26 mouse cellular contexts compared by ENCODE assay signal in the genomic region with DNA sequence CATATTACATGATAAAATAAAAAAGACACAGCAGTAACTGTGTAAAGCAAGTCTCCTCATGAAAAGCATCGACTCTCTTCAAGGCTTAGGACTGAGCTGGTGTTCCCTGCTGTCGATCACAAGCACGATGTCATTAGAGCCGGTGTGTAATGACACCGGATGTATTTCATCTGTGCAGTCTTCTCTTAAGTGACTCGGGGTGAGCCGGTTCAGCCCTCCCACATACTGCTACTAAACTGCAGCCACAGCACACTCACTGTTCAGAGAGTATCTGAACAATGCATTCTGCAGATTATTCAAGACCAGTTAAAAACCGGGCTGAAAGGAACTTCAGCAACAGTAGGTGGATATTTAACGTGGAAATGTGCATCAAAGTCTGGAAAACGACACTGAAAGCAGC. TPM values are rescaled to one million over a fixed set of nuclear protein-coding genes. Genes with fewer than 3 reads are reported as not detected.
DNase-seq lines count a peak whose midpoint lies in the region; ATAC-seq and TF ChIP-seq lines count a peak whose summit lies in the region.
"Had no signal": no experiment of that assay in that cellular context is flagged by ENCODE, and none has a peak within 500 bp of the region (broad histone marks: within the 10 kb centered on the region; RNA-seq: fewer than 3 reads in every experiment).

No protein-coding gene starts in this region.

- no peak overlapping the region for H3K27ac ChIP-seq in kidney, embryonic 14.5 days (ENCODE audit: low read depth, low read length)
- H3K27ac ChIP-seq in kidney, postnatal 0 days = 0 out of 2 replicates have a peak overlapping the region, but pooled peaks have one; percentile 19
- H3K27ac ChIP-seq in kidney, adult 2 months (ENCODE audit: insufficient read depth, low read depth, low read length) = no peak overlapping the region
- no peak overlapping the region for H3K27ac ChIP-seq in stomach, postnatal 0 days (replicated peaks)
- H3K27ac ChIP-seq: embryonic facial prominence, embryonic 12.5 days; embryonic facial prominence, embryonic 15.5 days; forebrain, embryonic 12.5 days; heart, embryonic 15.5 days; hindbrain, embryonic 10.5 days; hindbrain, embryonic 13.5 days had no signal

- no peaks in the 10 kb centered on the region for H3K9me3 ChIP-seq in kidney, embryonic 14.5 days (ENCODE audit: control insufficient read depth, low read length)
- H3K9me3 ChIP-seq in kidney, postnatal 0 days (replicated peaks; ENCODE audit: low read length) = no peaks in the 10 kb centered on the region
- H3K9me3 ChIP-seq in stomach, postnatal 0 days (ENCODE audit: control insufficient read depth, low read length) = no peaks in the 10 kb centered on the region
- H3K9me3 ChIP-seq: embryonic facial prominence, embryonic 12.5 days; embryonic facial prominence, embryonic 15.5 days; forebrain, embryonic 12.5 days; heart, embryonic 12.5 days; heart, embryonic 15.5 days; hindbrain, embryonic 10.5 days; hindbrain, embryonic 13.5 days had no signal

- H3K9ac ChIP-seq in kidney, embryonic 14.5 days (ENCODE audit: low read depth, low read length) = no peak overlapping the region
- no peak overlapping the region for H3K9ac ChIP-seq in kidney, postnatal 0 days (ENCODE audit: low read depth, low read length)
- peak overlapping the region; percentile 27; the same call in 1 of the 2 replicates for H3K9ac ChIP-seq in stomach, postnatal 0 days (ENCODE audit: low read length)
- H3K9ac ChIP-seq: embryonic facial prominence, embryonic 12.5 days; embryonic facial prominence, embryonic 15.5 days; forebrain, embryonic 12.5 days; heart, embryonic 12.5 days; heart, embryonic 15.5 days; hindbrain, embryonic 13.5 days had no signal

- 20% methylated on average over 10 of the region's 10 CpGs for WGBS in kidney, embryonic 14.5 days
- WGBS in kidney, postnatal 0 days = 23% methylated on average over 10 of the region's 10 CpGs
- 25% methylated on average over 10 of the region's 10 CpGs for WGBS in kidney, adult 2 months
- 61% methylated on average over 10 of the region's 10 CpGs for WGBS in stomach, postnatal 0 days

- no peak overlapping the region for H3K4me3 ChIP-seq in kidney, embryonic 14.5 days (ENCODE audit: low read length)
- no peak overlapping the region for H3K4me3 ChIP-seq in kidney, postnatal 0 days (replicated peaks; ENCODE audit: low read depth, low read length)
- H3K4me3 ChIP-seq in kidney, adult 2 months (ENCODE audit: insufficient read depth, low read depth, low read length) = no peak overlapping the region
- no peak overlapping the region for H3K4me3 ChIP-seq in stomach, postnatal 0 days (ENCODE audit: low read depth, low read length)
- H3K4me3 ChIP-seq: embryonic facial prominence, embryonic 12.5 days; embryonic facial prominence, embryonic 15.5 days; forebrain, embryonic 12.5 days; heart, embryonic 12.5 days; heart, embryonic 15.5 days; hindbrain, embryonic 10.5 days; hindbrain, embryonic 13.5 days had no signal

- TF ChIP-seq EP300 in stomach, postnatal 0 days (optimal IDR thresholded peaks at IDR 0.05) = no peak

- H3K27me3 ChIP-seq in kidney, embryonic 14.5 days (ENCODE audit: control insufficient read depth, insufficient read depth, low read length) = no peaks in the 10 kb centered on the region
- H3K27me3 ChIP-seq in kidney, postnatal 0 days (ENCODE audit: insufficient read depth, low read length) = no peaks in the 10 kb centered on the region
- no peaks in the 10 kb centered on the region for H3K27me3 ChIP-seq in kidney, adult 2 months (replicated peaks; ENCODE audit: control insufficient read depth, insufficient read depth, low read length)
- no peaks in the 10 kb centered on the region for H3K27me3 ChIP-seq in stomach, postnatal 0 days (ENCODE audit: control insufficient read depth, insufficient read depth, low read length)
- H3K27me3 ChIP-seq: embryonic facial prominence, embryonic 12.5 days; embryonic facial prominence, embryonic 15.5 days; forebrain, embryonic 12.5 days; heart, embryonic 12.5 days; heart, embryonic 15.5 days; hindbrain, embryonic 13.5 days had no signal

- peaks cover 20% of the 10 kb centered on the region for H3K4me1 ChIP-seq in kidney, embryonic 14.5 days (ENCODE audit: control insufficient read depth, insufficient read depth, low read length)
- H3K4me1 ChIP-seq in kidney, postnatal 0 days (replicated peaks; ENCODE audit: insufficient read depth, low read length) = peaks cover 8% of the 10 kb centered on the region; the same call in 1 of the 2 replicates
- H3K4me1 ChIP-seq in kidney, adult 2 months (ENCODE audit: control insufficient read depth, insufficient read depth, low read length) = peaks cover 7% of the 10 kb centered on the region; the same call in 1 of the 2 replicates
- no peaks in the 10 kb centered on the region for H3K4me1 ChIP-seq in stomach, postnatal 0 days (replicated peaks; ENCODE audit: control insufficient read depth, insufficient read depth)

- no peak for TF ChIP-seq CTCF in kidney, postnatal 0 days (IDR thresholded peaks at IDR 0.05; ENCODE audit: low read depth)
- no peak for TF ChIP-seq CTCF in kidney, adult 2 months (conservative IDR thresholded peaks at IDR 0.05; ENCODE audit: insufficient read depth, insufficient read length, low read depth, low read length)
- TF ChIP-seq CTCF in stomach, postnatal 0 days (IDR thresholded peaks at IDR 0.05; ENCODE audit: low read depth) = no peak

- H3K4me2 ChIP-seq in kidney, embryonic 14.5 days (replicated peaks; ENCODE audit: low read depth, low read length) = no peak overlapping the region
- peak overlapping the region; percentile 34 for H3K4me2 ChIP-seq in kidney, postnatal 0 days (ENCODE audit: low read length)
- no peak overlapping the region for H3K4me2 ChIP-seq in stomach, postnatal 0 days (replicated peaks; ENCODE audit: low read depth)
- H3K4me2 ChIP-seq: embryonic facial prominence, embryonic 12.5 days; embryonic facial prominence, embryonic 15.5 days; forebrain, embryonic 12.5 days; heart, embryonic 12.5 days; heart, embryonic 15.5 days; hindbrain, embryonic 13.5 days had no signal

- H3K36me3 ChIP-seq in kidney, embryonic 14.5 days (ENCODE audit: control insufficient read depth, insufficient read depth, low read length) = peaks cover 3% of the 10 kb centered on the region; the same call in 1 of the 2 replicates
- H3K36me3 ChIP-seq in kidney, postnatal 0 days (ENCODE audit: insufficient read depth, low read length) = no peaks in the 10 kb centered on the region
- no peaks in the 10 kb centered on the region for H3K36me3 ChIP-seq in kidney, adult 2 months (ENCODE audit: control insufficient read depth, insufficient read depth, low read length)
- peaks cover 4% of the 10 kb centered on the region; the same call in 1 of the 2 replicates for H3K36me3 ChIP-seq in stomach, postnatal 0 days (ENCODE audit: control insufficient read depth, insufficient read depth, low read length)

- DNase-seq in kidney, adult 18-20 months = no peak
- peak; percentile 75 for DNase-seq in kidney, postnatal 0 days (ENCODE audit: low spot score)
- no peak for DNase-seq in kidney, adult 2 months
- DNase-seq in stomach, postnatal 0 days (ENCODE audit: low spot score) = no peak
- DNase-seq in spleen, postnatal 4 days (ENCODE audit: low spot score in 2 of 2) = no peak
- DNase-seq: adrenal gland, adult 2 months; adrenal gland, postnatal 14 days; cerebellum, adult 11 months; cerebellum, adult 2 months; cerebellum, adult 9-11 months; cerebellum, postnatal 25 days; gastrocnemius, postnatal 25 days; heart, adult 18-20 months; heart, postnatal 10 days; heart, postnatal 36 days had no signal

- TF ChIP-seq POLR2A in kidney, adult 2 months (IDR thresholded peaks at IDR 0.05; ENCODE audit: low read depth, low read length) = no peak

- peak; percentile 38; the same call in 1 of the 2 replicates for ATAC-seq in kidney, embryonic 14.5 days (ENCODE audit: low FRiP score, low TSS enrichment)
- ATAC-seq in kidney, postnatal 0 days (replicated peaks; ENCODE audit: low FRiP score, low read depth) = peak; percentile 57; the same call in 1 of the 2 replicates
- ATAC-seq in stomach, postnatal 0 days (ENCODE audit: low FRiP score, low TSS enrichment) = no peak
- ATAC-seq: CD4-positive, CD25-positive, alpha-beta regulatory T cell, adult 4 months; forebrain, embryonic 16.5 days; hindbrain, embryonic 16.5 days had no signal

RNA-seq across cellular contexts. Expression of a gene that starts 5.7 kb away (rescaled TPM):
- polyA plus RNA-seq in kidney, embryonic 14.5 days (2014; fragmentation: Nextera tagmentation; extraction: Ambion mirVana) = 7.7 and 13.3 TPM in 2 replicates
- polyA plus RNA-seq in kidney, postnatal 0 days (2015; fragmentation: Nextera tagmentation; extraction: Ambion mirVana) = 6.6 and 7.3 TPM in 2 replicates
- polyA plus RNA-seq in kidney, adult 2 months (2012; rRNA removed) = 6.6 and 7.5 TPM in 2 replicates
- 3.4 and 4.1 TPM in 2 replicates for polyA plus RNA-seq in stomach, postnatal 0 days (2015; fragmentation: Nextera tagmentation; extraction: Ambion mirVana)
